Mouse (Mus musculus): ENCODE measurements around the gene Ube2r2. TPM values are rescaled to one million over a fixed set of nuclear protein-coding genes. Genes with fewer than 3 reads are reported as not detected.

Ube2r2 gene
- polyA plus RNA-seq, 1 experiment from 2014 or later = 45.4 TPM

DNA sequence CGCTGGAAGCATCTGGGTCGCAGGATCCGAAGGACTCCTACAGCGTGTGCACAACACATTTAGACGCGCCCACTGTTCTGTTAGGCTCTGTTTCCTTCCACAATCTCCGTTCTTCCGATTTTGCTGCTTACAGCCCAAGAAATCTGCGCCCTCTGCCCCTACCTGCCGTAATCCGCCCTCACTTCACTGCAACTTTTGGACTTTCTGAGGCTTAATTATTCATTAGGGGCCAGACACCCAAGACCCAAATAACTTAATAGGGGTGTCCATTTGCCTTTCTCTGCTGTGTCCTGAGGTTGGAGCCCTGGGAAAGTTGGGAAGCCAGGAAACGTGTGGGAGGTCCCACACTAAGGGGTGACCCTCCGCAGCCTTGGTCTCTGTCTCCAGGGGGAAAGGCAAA is 38.2 kb upstream of the Ube2r2 start:
- peak overlapping the region; percentile 61 for H3K4me3 ChIP-seq (replicated peaks)
- H3K36me3 ChIP-seq (replicated peaks) = peaks cover 21% of the 10 kb centered on the region
- peak overlapping the region; percentile 54 for H3K9ac ChIP-seq
- H3K9me3 ChIP-seq (replicated peaks) = no peaks in the 10 kb centered on the region
- 35% methylated on average over 13 of the region's 13 CpGs for WGBS (ENCODE audit: insufficient replicate concordance)
- no peak for ATAC-seq (ENCODE audit: insufficient read depth)
- H3K27ac ChIP-seq (replicated peaks) = peak overlapping the region; percentile 68; the same call in 1 of the 2 replicates
- H3K27me3 ChIP-seq = peaks cover 55% of the 10 kb centered on the region
- peaks cover 55% of the 10 kb centered on the region for H3K4me1 ChIP-seq (replicated peaks)
- peak overlapping the region; percentile 84 for H3K4me2 ChIP-seq

GRCm38 (mm10) chr4:41097871-41098576 is 37.5 kb upstream of the Ube2r2 start, which contains the start of gene Aqp3:
Aqp3 (minus strand) TSS chr4:41098183.
- no peaks in the 10 kb centered on the region for H3K9me3 ChIP-seq (replicated peaks)
- H3K36me3 ChIP-seq (replicated peaks) = peaks cover 20% of the 10 kb centered on the region
- ATAC-seq (ENCODE audit: insufficient read depth) = peak; percentile 63
- H3K27ac ChIP-seq (replicated peaks) = peak within 1 kb of the TSS; percentile 68; the same call in 1 of the 2 replicates
- H3K4me3 ChIP-seq (replicated peaks) = peak within 1 kb of the TSS; percentile 61
- H3K27me3 ChIP-seq = peaks cover 60% of the 10 kb centered on the region
- H3K4me1 ChIP-seq (replicated peaks) = peaks cover 55% of the 10 kb centered on the region
- peak within 1 kb of the TSS; percentile 54 for H3K9ac ChIP-seq
- peak within 1 kb of the TSS; percentile 84 for H3K4me2 ChIP-seq
- 2% methylated on average over 42 of the region's 42 CpGs for WGBS (ENCODE audit: insufficient replicate concordance)

GRCm38 (mm10) chr4:41098577-41098951 is 37.0 kb upstream of the Ube2r2 start:
- Histone ChIP-seq H3K9me3 (replicated peaks) (no peaks in the 10 kb centered on the region), H3K4me1 (replicated peaks) (peaks cover 50% of the 10 kb centered on the region), H3K9ac (no peak overlapping the region), H3K36me3 (replicated peaks) (peaks cover 15% of the 10 kb centered on the region), H3K4me2 (peak overlapping the region; percentile 84), H3K4me3 (replicated peaks) (peak overlapping the region; percentile 61), H3K27ac (replicated peaks) (no peak overlapping the region), H3K27me3 (peaks cover 60% of the 10 kb centered on the region)
- no peak for ATAC-seq (ENCODE audit: insufficient read depth)
- 23% methylated on average over 11 of the region's 11 CpGs for WGBS (ENCODE audit: insufficient replicate concordance)

DNA sequence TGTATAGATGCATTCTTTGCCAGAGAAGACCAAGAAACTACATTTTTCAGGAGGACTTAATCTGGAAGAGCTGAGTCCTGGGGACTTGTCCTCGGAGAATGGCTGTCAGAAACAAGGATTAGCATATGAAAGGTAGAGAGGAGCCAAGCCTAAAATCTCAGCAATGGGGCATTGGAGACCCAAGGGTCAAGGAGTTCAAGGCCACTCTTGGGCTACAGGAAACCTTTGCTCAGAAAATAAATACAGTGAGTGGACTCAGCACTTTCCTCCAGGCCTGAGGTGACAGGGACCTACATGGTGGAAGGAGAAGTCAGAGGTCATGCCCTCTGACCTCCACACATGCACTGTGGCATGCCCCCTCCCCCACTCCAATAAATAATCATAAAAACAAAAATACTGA is 34.6 kb upstream of the Ube2r2 start:
- Histone ChIP-seq H3K27me3 (peaks cover 60% of the 10 kb centered on the region), H3K27ac (replicated peaks) (no peak overlapping the region), H3K9me3 (replicated peaks) (no peaks in the 10 kb centered on the region), H3K36me3 (replicated peaks) (no peaks in the 10 kb centered on the region), H3K4me2 (no peak overlapping the region), H3K4me1 (replicated peaks) (peaks cover 29% of the 10 kb centered on the region), H3K9ac (no peak overlapping the region), H3K4me3 (replicated peaks) (no peak overlapping the region)
- 33% methylated on average over 1 of the region's 1 CpGs for WGBS (ENCODE audit: insufficient replicate concordance)
- no peak for ATAC-seq (ENCODE audit: insufficient read depth)

- Histone ChIP-seq H3K4me1 (replicated peaks) (peaks cover 10% of the 10 kb centered on the region), H3K4me3 (replicated peaks) (no peak overlapping the region), H3K36me3 (replicated peaks) (no peaks in the 10 kb centered on the region), H3K27ac (replicated peaks) (no peak overlapping the region), H3K9me3 (replicated peaks) (no peaks in the 10 kb centered on the region), H3K4me2 (no peak overlapping the region), H3K27me3 (peaks cover 46% of the 10 kb centered on the region), H3K9ac (no peak overlapping the region)
- no peak for ATAC-seq (ENCODE audit: insufficient read depth)
These were observed 32.6 kb upstream of the Ube2r2 start for GRCm38 (mm10) chr4:41102901-41103300.

- Histone ChIP-seq H3K4me3 (replicated peaks) (no peak overlapping the region), H3K27me3 (0 out of 2 replicates have a peak, but pooled peaks cover 4% of the 10 kb centered on the region), H3K9me3 (replicated peaks) (no peaks in the 10 kb centered on the region), H3K9ac (no peak overlapping the region), H3K4me2 (no peak overlapping the region), H3K27ac (replicated peaks) (no peak overlapping the region), H3K36me3 (replicated peaks) (no peaks in the 10 kb centered on the region), H3K4me1 (replicated peaks) (no peaks in the 10 kb centered on the region)
- ATAC-seq (ENCODE audit: insufficient read depth) = no peak
- WGBS (ENCODE audit: insufficient replicate concordance) = 62% methylated on average over 4 of the region's 4 CpGs
These were observed 28.1 kb upstream of the Ube2r2 start for GRCm38 (mm10) chr4:41107440-41107839.

DNA sequence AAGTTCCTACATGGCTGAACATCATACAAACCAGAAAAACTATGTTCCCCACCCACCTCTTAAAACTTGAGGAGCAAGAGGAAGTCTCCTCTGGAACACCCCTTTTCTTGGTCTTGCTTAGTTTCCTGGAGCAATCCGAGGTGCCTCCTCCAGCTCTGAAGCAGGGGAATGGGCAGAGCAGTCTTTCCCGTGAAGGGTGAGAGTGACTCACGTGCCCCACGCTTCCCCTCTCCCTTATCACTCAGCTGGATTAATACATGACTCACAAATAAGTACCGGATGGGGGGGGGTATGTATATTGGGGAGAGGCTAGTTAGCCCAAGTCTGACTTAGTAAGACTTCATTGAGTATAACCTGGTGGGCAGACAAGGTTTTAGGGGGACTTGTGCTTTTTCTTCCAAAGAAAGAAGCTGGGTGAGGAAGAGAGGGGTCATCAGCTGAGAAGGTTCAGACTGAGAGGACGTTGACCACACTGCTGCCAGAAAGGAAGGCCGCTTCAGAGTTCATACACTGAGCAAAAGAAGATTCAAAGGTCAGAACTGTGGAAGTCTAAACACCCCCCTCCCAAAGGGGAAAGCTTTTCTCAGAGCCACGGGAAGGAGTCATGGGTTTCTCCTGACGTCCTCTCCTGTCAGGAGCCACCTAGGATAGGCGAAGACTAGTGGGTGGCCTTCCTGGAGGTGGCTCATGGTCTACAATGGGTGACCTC is 26.7 kb upstream of the Ube2r2 start:
- Histone ChIP-seq H3K9ac (no peak overlapping the region), H3K9me3 (replicated peaks) (no peaks in the 10 kb centered on the region), H3K36me3 (replicated peaks) (no peaks in the 10 kb centered on the region), H3K4me3 (replicated peaks) (no peak overlapping the region), H3K4me2 (no peak overlapping the region), H3K4me1 (replicated peaks) (no peaks in the 10 kb centered on the region), H3K27ac (replicated peaks) (no peak overlapping the region), H3K27me3 (no peaks in the 10 kb centered on the region)
- 53% methylated on average over 10 of the region's 10 CpGs for WGBS (ENCODE audit: insufficient replicate concordance)
- ATAC-seq (ENCODE audit: insufficient read depth) = no peak

GRCm38 (mm10) chr4:41114358-41115070 is 21.0 kb upstream of the Ube2r2 start:
- WGBS (ENCODE audit: insufficient replicate concordance) = 81% methylated on average over 9 of the region's 9 CpGs
- H3K4me3 ChIP-seq (replicated peaks) = no peak overlapping the region
- no peak for ATAC-seq (ENCODE audit: insufficient read depth)
- no peaks in the 10 kb centered on the region for H3K27me3 ChIP-seq
- H3K27ac ChIP-seq (replicated peaks) = no peak overlapping the region
- H3K4me2 ChIP-seq = no peak overlapping the region
- H3K9me3 ChIP-seq (replicated peaks) = no peaks in the 10 kb centered on the region
- no peaks in the 10 kb centered on the region for H3K4me1 ChIP-seq (replicated peaks)
- no peak overlapping the region for H3K9ac ChIP-seq
- peaks cover 39% of the 10 kb centered on the region for H3K36me3 ChIP-seq (replicated peaks)

DNA sequence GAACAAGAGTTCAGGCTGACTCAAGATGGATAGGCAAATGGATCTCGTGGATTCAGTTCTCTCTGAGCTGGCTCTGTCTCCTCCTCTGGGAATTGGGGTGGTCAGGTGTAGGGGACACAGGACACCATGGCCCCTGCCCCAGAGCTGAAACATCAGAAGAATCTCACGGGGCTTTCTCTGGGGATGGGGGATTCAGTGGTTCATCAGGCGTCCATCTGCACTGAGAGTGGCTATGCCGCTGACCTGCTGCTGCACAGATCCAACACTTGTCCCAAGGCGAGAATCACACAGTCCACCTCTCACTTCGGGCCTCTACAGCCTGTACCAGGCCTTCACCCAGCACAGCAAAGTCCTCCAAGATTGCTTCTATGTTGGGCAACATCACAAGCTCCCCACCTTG is 20.5 kb upstream of the Ube2r2 start:
- H3K9ac ChIP-seq = no peak overlapping the region
- no peaks in the 10 kb centered on the region for H3K9me3 ChIP-seq (replicated peaks)
- 77% methylated on average over 6 of the region's 6 CpGs for WGBS (ENCODE audit: insufficient replicate concordance)
- no peak overlapping the region for H3K4me3 ChIP-seq (replicated peaks)
- ATAC-seq (ENCODE audit: insufficient read depth) = no peak
- no peaks in the 10 kb centered on the region for H3K4me1 ChIP-seq (replicated peaks)
- 0 out of 2 replicates have a peak overlapping the region, but pooled peaks have one; percentile 6 for H3K27ac ChIP-seq (replicated peaks)
- H3K36me3 ChIP-seq (replicated peaks) = peaks cover 45% of the 10 kb centered on the region
- no peaks in the 10 kb centered on the region for H3K27me3 ChIP-seq
- no peak overlapping the region for H3K4me2 ChIP-seq

GRCm38 (mm10) chr4:41115793-41116192 is 19.8 kb upstream of the Ube2r2 start:
- H3K4me3 ChIP-seq (replicated peaks) = no peak overlapping the region
- WGBS (ENCODE audit: insufficient replicate concordance) = 85% methylated on average over 15 of the region's 15 CpGs

DNA sequence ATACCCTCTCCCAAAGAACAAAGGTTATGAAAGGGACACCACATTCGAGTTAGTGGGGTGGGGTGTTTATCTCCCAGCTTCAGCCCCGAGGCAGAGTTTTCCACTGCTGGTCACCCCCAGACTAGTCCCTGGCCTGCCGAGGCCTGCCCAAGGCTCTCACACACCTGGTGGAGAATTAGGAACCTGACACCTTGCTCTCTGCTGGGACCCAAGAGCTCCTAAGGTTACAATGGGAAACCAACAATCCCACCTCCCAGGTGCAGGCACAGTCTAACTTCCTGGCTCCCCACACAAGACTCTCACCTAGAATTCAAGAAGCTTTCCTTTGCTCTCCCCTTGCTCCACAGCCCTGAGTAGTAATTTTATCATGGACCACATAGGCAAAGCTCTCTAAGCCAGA is 18.7 kb upstream of the Ube2r2 start:
- Histone ChIP-seq H3K4me1 (replicated peaks) (no peaks in the 10 kb centered on the region), H3K27ac (replicated peaks) (no peak overlapping the region), H3K9ac (no peak overlapping the region), H3K4me2 (no peak overlapping the region), H3K36me3 (replicated peaks) (peaks cover 62% of the 10 kb centered on the region), H3K9me3 (replicated peaks) (no peaks in the 10 kb centered on the region), H3K4me3 (replicated peaks) (no peak overlapping the region), H3K27me3 (no peaks in the 10 kb centered on the region)
- ATAC-seq (ENCODE audit: insufficient read depth) = no peak
- WGBS (ENCODE audit: insufficient replicate concordance) = 67% methylated on average over 3 of the region's 3 CpGs

More at GRCm38 (mm10) chr4:41115793-41116192, 19.8 kb upstream of the Ube2r2 start:
- peaks cover 52% of the 10 kb centered on the region for H3K36me3 ChIP-seq (replicated peaks)
- no peak overlapping the region for H3K9ac ChIP-seq
- H3K4me1 ChIP-seq (replicated peaks) = no peaks in the 10 kb centered on the region
- no peak overlapping the region for H3K27ac ChIP-seq (replicated peaks)
- H3K4me2 ChIP-seq = no peak overlapping the region
- no peaks in the 10 kb centered on the region for H3K27me3 ChIP-seq
- no peaks in the 10 kb centered on the region for H3K9me3 ChIP-seq (replicated peaks)
- ATAC-seq (ENCODE audit: insufficient read depth) = no peak

All from liver, embryonic 15.5 days (tissue).